Mouse (Mus musculus): ENCODE measurements at regions not wholly inside any gene's neighbourhood (a gene's known extent, or its start where the extent isn't known, plus 50 kb on each side); places are given as distances from the start of the nearest gene placed in this dataset.

- no peak overlapping the region for H3K4me2 ChIP-seq (ENCODE audit: low read depth, low read length)
- no peaks in the 10 kb centered on the region for H3K27me3 ChIP-seq (replicated peaks; ENCODE audit: control insufficient read depth, insufficient read depth, low read length)
- ATAC-seq = no peak
- no peaks in the 10 kb centered on the region for H3K9me3 ChIP-seq (ENCODE audit: control insufficient read depth, low read length)
- H3K36me3 ChIP-seq (ENCODE audit: control insufficient read depth, insufficient read depth, low read length) = no peaks in the 10 kb centered on the region
- H3K4me3 ChIP-seq (ENCODE audit: low read length) = no peak overlapping the region
- WGBS = 76% methylated on average over 16 of the region's 16 CpGs
- no peak overlapping the region for H3K9ac ChIP-seq (ENCODE audit: low read depth, low read length)
- no peak overlapping the region for H3K27ac ChIP-seq (ENCODE audit: low read length)
- H3K4me1 ChIP-seq (ENCODE audit: control insufficient read depth, insufficient read depth, low read length) = no peaks in the 10 kb centered on the region
These were observed 263.9 kb upstream of the Dph6 start for GRCm38 (mm10) chr2:114918420-114919332.

GRCm38 (mm10) chr2:114923911-114924310, 269.1 kb upstream of the Dph6 start:
- H3K4me3 ChIP-seq (ENCODE audit: low read length) = no peak overlapping the region
- H3K27me3 ChIP-seq (replicated peaks; ENCODE audit: control insufficient read depth, insufficient read depth, low read length) = no peaks in the 10 kb centered on the region
- ATAC-seq = no peak
- no peaks in the 10 kb centered on the region for H3K36me3 ChIP-seq (ENCODE audit: control insufficient read depth, insufficient read depth, low read length)
- no peak overlapping the region for H3K9ac ChIP-seq (ENCODE audit: low read depth, low read length)
- no peaks in the 10 kb centered on the region for H3K9me3 ChIP-seq (ENCODE audit: control insufficient read depth, low read length)
- H3K27ac ChIP-seq (ENCODE audit: low read length) = no peak overlapping the region
- H3K4me2 ChIP-seq (ENCODE audit: low read depth, low read length) = no peak overlapping the region
- no peaks in the 10 kb centered on the region for H3K4me1 ChIP-seq (ENCODE audit: control insufficient read depth, insufficient read depth, low read length)
- WGBS = 70% methylated on average over 2 of the region's 2 CpGs

GRCm38 (mm10) chr2:114935436-114935835, 280.7 kb upstream of the Dph6 start:
- Histone ChIP-seq H3K27me3 (replicated peaks; ENCODE audit: control insufficient read depth, insufficient read depth, low read length) (no peaks in the 10 kb centered on the region), H3K27ac (ENCODE audit: low read length) (no peak overlapping the region), H3K36me3 (ENCODE audit: control insufficient read depth, insufficient read depth, low read length) (no peaks in the 10 kb centered on the region), H3K4me2 (ENCODE audit: low read depth, low read length) (no peak overlapping the region), H3K4me3 (ENCODE audit: low read length) (no peak overlapping the region), H3K9ac (ENCODE audit: low read depth, low read length) (no peak overlapping the region), H3K4me1 (ENCODE audit: control insufficient read depth, insufficient read depth, low read length) (no peaks in the 10 kb centered on the region), H3K9me3 (ENCODE audit: control insufficient read depth, low read length) (no peaks in the 10 kb centered on the region)
- no peak for ATAC-seq
- WGBS = 67% methylated on average over 3 of the region's 3 CpGs

- Histone ChIP-seq H3K4me3 (ENCODE audit: low read length) (no peak overlapping the region), H3K27me3 (replicated peaks; ENCODE audit: control insufficient read depth, insufficient read depth, low read length) (no peaks in the 10 kb centered on the region), H3K4me2 (ENCODE audit: low read depth, low read length) (no peak overlapping the region), H3K27ac (ENCODE audit: low read length) (no peak overlapping the region), H3K4me1 (ENCODE audit: control insufficient read depth, insufficient read depth, low read length) (no peaks in the 10 kb centered on the region), H3K36me3 (ENCODE audit: control insufficient read depth, insufficient read depth, low read length) (no peaks in the 10 kb centered on the region), H3K9ac (ENCODE audit: low read depth, low read length) (no peak overlapping the region), H3K9me3 (ENCODE audit: control insufficient read depth, low read length) (no peaks in the 10 kb centered on the region)
- WGBS = 56% methylated on average over 7 of the region's 7 CpGs
- no peak for ATAC-seq
These were observed 283.8 kb upstream of the Dph6 start for GRCm38 (mm10) chr2:114938416-114939147.

GRCm38 (mm10) chr2:114966111-114966510, 311.3 kb upstream of the Dph6 start:
- Histone ChIP-seq H3K36me3 (ENCODE audit: control insufficient read depth, insufficient read depth, low read length) (no peaks in the 10 kb centered on the region), H3K9me3 (ENCODE audit: control insufficient read depth, low read length) (no peaks in the 10 kb centered on the region), H3K4me2 (ENCODE audit: low read depth, low read length) (no peak overlapping the region), H3K4me3 (ENCODE audit: low read length) (no peak overlapping the region), H3K27ac (ENCODE audit: low read length) (no peak overlapping the region), H3K4me1 (ENCODE audit: control insufficient read depth, insufficient read depth, low read length) (no peaks in the 10 kb centered on the region), H3K27me3 (replicated peaks; ENCODE audit: control insufficient read depth, insufficient read depth, low read length) (no peaks in the 10 kb centered on the region), H3K9ac (ENCODE audit: low read depth, low read length) (no peak overlapping the region)
- no peak for ATAC-seq
- 63% methylated on average over 3 of the region's 3 CpGs for WGBS

- H3K9me3 ChIP-seq (ENCODE audit: control insufficient read depth, low read length) = no peaks in the 10 kb centered on the region
- H3K4me2 ChIP-seq (ENCODE audit: low read depth, low read length) = no peak overlapping the region
- H3K27ac ChIP-seq (ENCODE audit: low read length) = no peak overlapping the region
- ATAC-seq = no peak
- no peaks in the 10 kb centered on the region for H3K36me3 ChIP-seq (ENCODE audit: control insufficient read depth, insufficient read depth, low read length)
- no peak overlapping the region for H3K4me3 ChIP-seq (ENCODE audit: low read length)
- 46% methylated on average over 1 of the region's 1 CpGs for WGBS
- H3K9ac ChIP-seq (ENCODE audit: low read depth, low read length) = no peak overlapping the region
- no peaks in the 10 kb centered on the region for H3K4me1 ChIP-seq (ENCODE audit: control insufficient read depth, insufficient read depth, low read length)
- H3K27me3 ChIP-seq (replicated peaks; ENCODE audit: control insufficient read depth, insufficient read depth, low read length) = no peaks in the 10 kb centered on the region
These were observed 313.9 kb upstream of the Dph6 start for GRCm38 (mm10) chr2:114968651-114969050.

GRCm38 (mm10) chr2:114993419-114993818, 338.7 kb upstream of the Dph6 start:
- Histone ChIP-seq H3K4me1 (ENCODE audit: control insufficient read depth, insufficient read depth, low read length) (no peaks in the 10 kb centered on the region), H3K36me3 (ENCODE audit: control insufficient read depth, insufficient read depth, low read length) (no peaks in the 10 kb centered on the region), H3K4me3 (ENCODE audit: low read length) (no peak overlapping the region), H3K4me2 (ENCODE audit: low read depth, low read length) (no peak overlapping the region), H3K9me3 (ENCODE audit: control insufficient read depth, low read length) (no peaks in the 10 kb centered on the region), H3K27me3 (replicated peaks; ENCODE audit: control insufficient read depth, insufficient read depth, low read length) (no peaks in the 10 kb centered on the region), H3K27ac (ENCODE audit: low read length) (no peak overlapping the region), H3K9ac (ENCODE audit: low read depth, low read length) (no peak overlapping the region)
- ATAC-seq = no peak

- Histone ChIP-seq H3K4me2 (ENCODE audit: low read depth, low read length) (no peak overlapping the region), H3K36me3 (ENCODE audit: control insufficient read depth, insufficient read depth, low read length) (no peaks in the 10 kb centered on the region), H3K27ac (ENCODE audit: low read length) (no peak overlapping the region), H3K4me3 (ENCODE audit: low read length) (no peak overlapping the region), H3K9me3 (ENCODE audit: control insufficient read depth, low read length) (no peaks in the 10 kb centered on the region), H3K27me3 (replicated peaks; ENCODE audit: control insufficient read depth, insufficient read depth, low read length) (no peaks in the 10 kb centered on the region), H3K4me1 (ENCODE audit: control insufficient read depth, insufficient read depth, low read length) (no peaks in the 10 kb centered on the region), H3K9ac (ENCODE audit: low read depth, low read length) (no peak overlapping the region)
- ATAC-seq = no peak
- WGBS = 84% methylated on average over 2 of the region's 2 CpGs
These were observed 339.1 kb upstream of the Dph6 start for GRCm38 (mm10) chr2:114993882-114994281.

- no peaks in the 10 kb centered on the region for H3K36me3 ChIP-seq (ENCODE audit: control insufficient read depth, insufficient read depth, low read length)
- WGBS = 73% methylated on average over 2 of the region's 2 CpGs
These were observed 340.1 kb upstream of the Dph6 start for GRCm38 (mm10) chr2:114994691-114995347.

More at GRCm38 (mm10) chr2:114994691-114995347, 340.1 kb upstream of the Dph6 start:
- H3K4me3 ChIP-seq (ENCODE audit: low read length) = no peak overlapping the region
- no peaks in the 10 kb centered on the region for H3K27me3 ChIP-seq (replicated peaks; ENCODE audit: control insufficient read depth, insufficient read depth, low read length)
- no peak for ATAC-seq
- no peaks in the 10 kb centered on the region for H3K9me3 ChIP-seq (ENCODE audit: control insufficient read depth, low read length)
- H3K9ac ChIP-seq (ENCODE audit: low read depth, low read length) = no peak overlapping the region
- no peaks in the 10 kb centered on the region for H3K4me1 ChIP-seq (ENCODE audit: control insufficient read depth, insufficient read depth, low read length)
- no peak overlapping the region for H3K4me2 ChIP-seq (ENCODE audit: low read depth, low read length)
- no peak overlapping the region for H3K27ac ChIP-seq (ENCODE audit: low read length)

Data from intestine, embryonic 16.5 days (tissue).